Mouse (Mus musculus): ENCODE measurements around the gene Gm20696.

- TF ChIP-seq CTCF (IDR thresholded peaks at IDR 0.05; ENCODE audit: low read depth, low read length), result no peak
- TF ChIP-seq GATA2 (IDR thresholded peaks at IDR 0.05; ENCODE audit: borderline replicate concordance, low read depth, low read length), result no peak
Measured at GRCm38 (mm10) chr6:99265173-99265572, 401.4 kb downstream of the Gm20696 start.

Measured in G1E (cell line).